Mouse (Mus musculus) heart, adult 11 months (tissue): Measurements from ENCODE around the gene Bmp7.
A peak's percentile ranks its signal among the peaks of the same experiment; 100 is the strongest.

Experiments used
- DNase-seq: peaks from one replicate; pipeline ENCODE4 v3.0.0; 2022

Bmp7 gene

DNA sequence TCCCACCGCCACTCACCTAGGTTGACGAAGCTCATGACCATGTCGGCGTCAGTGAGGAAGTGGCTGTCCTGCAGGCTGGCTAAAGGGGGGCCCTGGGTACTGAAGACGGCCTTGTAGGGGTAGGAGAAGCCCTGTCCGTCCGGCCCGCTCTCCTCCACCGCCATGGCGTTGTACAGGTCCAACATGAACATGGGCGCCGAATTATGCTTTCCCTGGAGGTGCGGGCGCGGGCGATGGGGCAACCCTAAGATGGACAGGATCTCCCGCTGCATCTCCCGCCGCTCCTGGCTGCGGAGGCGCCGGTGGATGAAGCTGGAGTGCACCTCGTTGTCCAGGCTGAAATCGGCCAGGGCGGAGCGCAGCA is 500 bp downstream of the Bmp7 start:
- DNase-seq: no peak

DNA sequence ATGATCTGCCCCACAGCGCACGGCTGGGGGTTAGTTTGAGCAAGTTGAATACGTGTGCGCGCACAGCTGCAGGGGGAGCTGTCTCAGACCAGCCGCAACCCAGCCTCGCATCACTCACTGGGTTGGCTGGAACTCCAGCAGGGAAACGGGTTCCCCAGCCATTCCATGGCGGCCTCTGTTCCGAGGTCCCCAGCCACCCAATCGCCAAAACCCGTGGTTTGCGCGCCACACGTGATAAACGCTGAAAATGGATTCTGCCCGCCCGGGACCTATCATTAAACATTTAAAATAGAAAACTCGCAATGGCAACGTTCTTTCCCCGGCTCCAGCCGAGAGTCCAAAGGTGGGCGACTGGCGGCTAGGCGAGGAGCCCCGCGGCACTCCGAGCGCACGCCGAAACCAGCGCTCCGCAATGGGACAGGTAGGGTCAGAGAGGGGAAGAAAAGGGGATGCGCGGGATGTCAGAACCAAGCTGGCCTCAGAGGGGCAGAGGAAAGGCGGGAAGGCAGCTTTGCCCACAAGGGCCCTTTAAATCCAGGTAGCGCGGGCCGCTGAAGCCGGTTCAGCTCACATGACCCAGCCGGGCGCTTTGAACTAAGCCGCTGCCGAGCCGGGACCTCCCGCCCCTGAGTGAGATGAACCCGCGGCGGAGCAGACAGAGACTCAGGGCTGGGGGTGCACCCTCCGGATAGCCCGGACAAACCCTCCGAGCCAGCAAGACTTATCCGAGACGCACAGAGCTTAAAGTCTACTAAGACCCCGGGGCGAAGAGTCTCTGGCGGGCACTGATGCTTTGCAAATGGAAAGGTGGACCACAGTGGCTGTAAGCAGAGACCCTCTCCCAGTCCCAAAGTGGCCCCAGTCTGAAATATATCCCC is 1.1 kb downstream of the Bmp7 start:
- no peak for DNase-seq

DNA sequence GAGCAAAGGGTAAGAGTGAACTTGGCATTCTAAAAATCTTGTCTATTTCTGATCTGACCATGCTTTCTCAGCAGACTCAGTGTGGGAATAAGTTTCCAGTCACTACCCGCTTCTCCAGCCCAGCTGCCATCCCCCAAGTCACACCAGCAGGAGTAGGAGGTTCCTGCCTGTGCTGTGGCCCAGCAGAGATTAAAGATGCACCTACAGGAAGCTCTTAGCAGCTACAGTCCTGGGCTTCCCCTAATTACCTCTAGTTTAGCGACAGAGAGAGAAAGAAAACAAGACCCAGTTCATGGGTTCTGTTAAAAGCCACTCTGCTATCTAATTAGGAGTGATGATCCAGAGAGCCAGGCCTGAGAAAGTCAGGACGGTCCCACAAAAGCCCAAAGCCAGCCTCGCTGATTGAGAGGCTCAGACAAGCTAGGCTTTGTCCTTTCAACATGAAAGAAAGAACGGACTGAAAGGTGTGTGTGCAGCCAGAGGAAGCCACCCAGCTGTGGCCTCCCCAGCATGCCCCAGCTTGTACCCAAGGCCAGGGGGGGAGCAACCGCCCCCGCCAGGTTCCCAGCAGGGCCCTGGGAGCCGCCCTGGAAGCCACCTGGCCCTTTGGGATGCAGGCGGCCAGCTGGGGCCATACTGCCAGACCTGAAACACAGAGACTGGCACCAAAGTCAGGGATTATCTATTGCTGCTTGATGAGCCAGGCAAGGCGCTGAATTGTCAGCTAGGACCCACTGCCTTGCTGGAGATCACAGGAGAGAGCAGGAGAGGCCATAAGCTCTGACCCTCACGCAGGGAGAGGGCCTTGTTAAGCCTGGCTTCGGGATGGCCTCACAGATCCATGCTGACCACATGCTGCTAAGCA is 2.6 kb downstream of the Bmp7 start:
- DNase-seq: no peak

DNA sequence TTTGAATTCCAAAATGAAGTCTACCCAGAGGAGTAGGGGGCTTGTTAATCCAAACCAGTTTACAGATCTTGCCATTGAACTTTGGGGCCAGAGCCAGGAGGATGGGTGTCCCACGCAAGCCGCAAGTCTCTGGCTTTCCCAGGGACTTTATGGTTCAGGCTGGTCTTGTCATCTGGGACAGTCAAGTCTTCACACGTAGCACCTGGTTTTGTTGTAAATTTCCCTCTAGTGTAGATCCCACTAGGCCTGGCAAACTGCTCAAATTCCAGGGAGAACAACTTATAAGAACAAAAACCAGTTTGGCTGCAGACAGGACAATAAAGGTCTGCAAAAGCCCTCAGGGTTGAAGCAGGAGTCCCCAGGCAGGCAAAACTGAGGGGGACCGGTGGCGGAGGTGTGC is 3.3 kb downstream of the Bmp7 start:
- no peak for DNase-seq

DNA sequence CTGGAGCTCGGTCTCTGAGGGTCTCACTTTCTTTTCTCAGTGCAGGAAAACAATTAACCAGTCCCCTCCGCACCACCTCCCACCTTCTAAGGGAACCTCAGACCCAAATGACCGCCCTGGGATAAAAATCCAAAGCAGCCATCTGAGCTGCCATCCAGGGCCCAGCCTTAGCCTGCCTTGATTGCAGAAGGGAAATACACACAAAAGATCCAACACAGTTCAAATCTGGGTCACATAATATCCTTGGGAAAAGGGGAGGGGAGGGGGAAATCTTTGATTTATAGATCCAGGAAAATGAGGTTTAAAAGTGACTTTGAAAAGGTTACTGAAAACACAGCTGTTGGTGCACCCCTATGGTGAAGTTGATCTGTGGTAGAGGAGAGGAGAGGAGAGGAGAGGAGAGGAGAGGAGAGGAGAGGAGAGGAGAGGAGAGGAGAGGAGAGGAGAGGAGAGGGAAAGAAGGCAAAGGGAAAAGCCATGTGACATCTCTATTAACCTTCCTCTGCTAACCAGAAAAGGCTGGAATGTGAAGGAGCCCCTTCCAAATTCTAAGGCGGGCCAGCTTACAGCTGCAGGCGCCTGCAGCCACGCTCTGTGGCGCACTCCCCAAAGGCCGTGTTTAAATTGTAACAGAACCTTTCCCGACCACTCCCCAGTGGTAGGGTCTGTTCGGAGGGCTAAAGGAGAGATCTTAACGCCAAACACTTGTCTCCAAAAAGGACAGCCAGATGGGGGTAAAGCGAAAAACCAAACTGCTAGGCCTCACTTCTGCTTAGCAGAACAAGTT is 4.2 kb downstream of the Bmp7 start:
- DNase-seq: no peak

DNA sequence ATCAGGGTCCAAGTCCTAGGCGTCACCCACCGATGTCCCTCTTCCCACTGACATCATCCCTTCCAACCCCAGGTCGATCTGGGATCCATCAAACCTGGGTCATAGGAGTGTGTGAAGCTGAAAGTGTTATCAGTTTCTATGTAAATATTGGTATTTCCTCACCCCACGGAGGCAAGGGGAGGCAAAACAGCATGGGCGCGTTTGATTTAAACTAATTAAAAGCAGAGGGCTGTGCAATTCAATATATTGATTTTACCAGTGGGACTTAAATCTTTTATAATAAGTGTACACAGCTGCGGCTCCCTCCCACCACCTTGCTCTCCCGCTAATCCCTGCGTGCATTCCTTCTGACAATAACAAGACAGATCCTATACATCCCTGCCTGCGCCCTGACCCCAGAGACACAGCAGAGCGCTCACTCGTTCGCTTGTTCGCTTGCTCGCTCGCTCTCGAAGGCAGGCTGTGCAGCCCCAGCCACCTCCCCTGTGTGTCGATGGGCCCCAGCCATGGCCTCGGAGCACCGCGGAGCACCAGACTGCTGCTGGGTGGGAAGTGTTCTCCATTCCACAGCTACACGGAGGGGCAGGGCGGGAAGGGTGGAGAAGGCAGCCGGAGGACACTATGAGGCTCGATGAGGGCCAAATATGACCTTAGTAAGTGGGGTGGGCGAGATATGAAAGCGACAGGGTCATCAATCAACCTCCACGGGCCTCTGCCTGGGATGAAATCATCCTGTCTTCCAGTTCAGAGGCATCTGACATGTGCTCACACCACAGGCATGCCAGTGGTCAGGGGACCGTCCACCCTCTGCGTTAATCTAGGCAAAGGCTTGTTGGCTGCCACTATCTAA is 5.0 kb downstream of the Bmp7 start:
- DNase-seq: no peak

DNA sequence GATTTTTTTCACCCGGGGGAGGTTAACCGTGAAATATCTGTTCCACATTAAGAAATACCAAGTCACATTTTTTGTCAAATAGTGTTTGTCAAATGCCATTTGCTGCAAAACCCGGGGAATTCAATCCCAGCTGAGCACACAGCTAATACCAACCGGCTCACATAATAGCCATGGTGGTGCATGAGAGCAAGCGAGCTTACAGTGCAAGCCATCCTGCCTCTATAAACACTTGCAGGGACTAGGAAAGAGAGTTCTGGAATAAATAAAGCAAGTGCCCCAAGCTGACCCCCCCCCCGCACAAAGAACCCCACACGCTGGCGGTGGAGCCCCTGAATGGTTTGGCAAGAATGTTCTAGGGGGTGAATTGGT is 5.7 kb downstream of the Bmp7 start:
- no peak for DNase-seq

DNA sequence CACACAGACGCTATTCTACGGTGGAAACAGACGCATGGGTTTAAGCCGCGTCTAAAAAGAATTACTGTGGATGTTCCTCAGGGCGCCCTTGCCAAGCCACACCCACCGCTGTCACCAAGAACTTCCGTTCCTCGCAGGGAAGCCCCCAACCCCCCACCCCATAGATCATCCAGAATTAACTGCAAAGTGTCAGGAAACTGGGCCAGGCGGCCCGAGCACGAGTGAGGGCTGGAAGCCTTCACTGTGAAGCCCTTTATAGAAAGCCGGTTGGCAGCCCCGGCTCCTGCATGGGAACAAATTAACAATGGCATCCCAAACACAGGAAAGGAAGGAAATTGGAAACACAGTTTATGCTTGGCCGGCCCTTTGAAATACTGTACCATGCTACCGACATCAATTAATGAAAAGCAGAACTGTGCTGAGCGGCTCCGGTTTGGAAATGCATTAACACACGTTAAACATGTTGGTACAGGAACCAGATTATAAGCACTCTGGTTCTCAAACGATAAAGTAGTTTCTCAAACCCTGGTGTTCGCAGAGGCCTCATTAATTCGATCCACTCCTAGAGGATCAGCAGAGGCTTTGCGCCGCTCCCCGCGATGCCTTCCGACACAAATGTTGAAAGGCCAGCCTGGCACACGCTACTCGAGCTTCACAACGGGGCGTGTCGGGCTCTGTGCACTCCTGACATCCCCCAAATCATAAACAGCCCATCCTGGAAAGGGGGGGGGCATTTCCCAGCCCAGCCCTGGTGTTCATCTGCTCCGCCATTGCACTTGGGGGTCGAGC is 6.3 kb downstream of the Bmp7 start:
- DNase-seq: no peak

DNA sequence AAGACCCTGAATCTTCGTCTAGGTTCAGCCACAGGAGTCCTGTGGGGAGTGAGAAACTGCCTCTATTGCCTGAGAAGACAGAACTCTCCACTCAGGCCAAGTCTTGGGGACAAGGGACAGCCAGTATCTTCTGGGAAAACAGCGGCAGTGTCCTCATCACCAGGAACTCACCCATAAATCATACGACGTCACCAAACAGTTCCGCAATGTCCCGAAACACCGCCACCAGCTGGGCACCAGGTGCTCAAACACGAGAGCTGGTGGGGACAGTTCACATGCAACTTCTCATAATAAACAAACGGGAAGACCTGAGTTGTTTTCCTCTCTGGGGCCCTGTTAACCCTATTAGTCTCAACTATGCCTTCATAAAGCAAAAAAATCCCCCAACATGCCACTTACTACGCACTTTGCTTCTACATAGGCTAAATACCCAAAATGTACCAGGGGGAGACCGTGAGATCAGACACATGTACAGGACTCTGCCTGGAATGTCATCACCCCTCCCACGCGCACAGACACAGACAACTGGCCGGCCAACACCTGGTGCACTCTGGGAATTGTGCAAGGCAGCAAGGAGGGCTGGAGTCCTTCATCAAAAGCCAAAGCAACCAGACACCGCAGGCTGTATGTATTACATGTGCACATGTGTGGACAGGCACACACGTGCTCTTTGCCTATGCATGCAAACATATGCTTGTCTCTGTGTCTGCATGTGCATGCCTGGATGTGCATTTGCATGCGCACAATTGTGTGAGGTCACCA is 8.8 kb downstream of the Bmp7 start:
- no peak for DNase-seq

DNA sequence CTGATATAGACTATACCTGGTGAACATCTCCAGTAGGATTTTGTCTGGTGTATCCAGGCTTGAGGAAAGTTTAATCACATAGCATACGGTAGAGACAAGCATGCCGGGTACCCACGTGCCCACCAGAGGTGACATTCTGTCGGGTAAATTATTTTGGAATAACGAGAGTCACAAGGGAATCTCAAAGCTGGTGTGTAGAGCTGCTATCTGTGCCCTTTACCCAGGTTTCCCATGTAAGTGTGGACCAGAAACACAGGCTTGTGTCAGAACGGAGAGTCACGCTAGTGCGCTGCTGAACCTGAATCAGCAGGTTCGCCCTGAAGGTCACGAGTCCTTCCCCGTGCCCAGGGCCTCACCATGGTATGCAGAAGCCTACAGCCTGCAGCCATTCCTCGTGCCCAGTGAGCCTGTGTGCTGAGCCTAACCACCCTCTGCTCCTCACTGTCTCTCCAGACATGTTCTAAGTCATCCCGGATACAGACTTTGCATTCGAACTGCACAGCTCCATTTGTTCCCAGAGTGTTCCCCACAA is 10.2 kb downstream of the Bmp7 start:
- no peak for DNase-seq

DNA sequence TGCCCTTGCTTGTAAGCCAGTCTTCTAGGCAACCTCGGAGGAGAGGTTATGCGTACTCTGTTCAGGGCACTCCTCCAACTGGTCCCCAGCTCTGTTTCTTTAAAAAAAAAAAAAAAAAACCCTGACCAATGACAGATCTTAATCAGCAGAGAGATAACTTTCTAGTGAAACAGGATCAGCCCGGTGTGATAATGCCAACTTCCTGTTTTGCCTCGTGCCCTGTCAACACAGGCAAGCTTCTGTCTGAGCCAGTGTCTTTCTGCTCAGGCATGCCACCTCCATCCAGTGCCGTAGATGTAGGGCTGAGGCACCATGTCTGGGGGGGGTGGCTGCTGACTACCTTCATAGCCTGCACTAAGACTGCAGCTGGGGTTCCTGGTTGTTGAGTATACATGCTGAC is 12.5 kb downstream of the Bmp7 start:
- DNase-seq: no peak

DNA sequence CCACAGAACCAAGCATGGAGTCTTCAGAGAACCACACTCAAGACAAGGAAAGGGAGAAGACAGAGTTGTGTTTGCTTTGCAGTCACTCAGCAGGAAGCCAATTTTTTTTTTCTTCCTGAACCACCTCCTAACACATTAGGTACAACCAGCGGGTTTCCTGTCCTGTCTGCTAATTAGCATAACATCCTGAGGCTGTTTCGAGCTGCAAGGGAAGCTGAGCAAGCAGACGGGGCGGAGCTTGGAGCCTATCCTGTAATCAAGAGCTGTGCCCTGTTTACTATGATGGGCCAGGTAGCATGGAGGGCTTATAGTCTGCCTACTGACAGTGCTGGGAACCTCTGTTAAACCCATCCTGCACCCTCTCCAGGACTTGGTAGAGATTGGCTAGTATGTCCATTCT is 13.8 kb downstream of the Bmp7 start:
- DNase-seq: no peak

DNA sequence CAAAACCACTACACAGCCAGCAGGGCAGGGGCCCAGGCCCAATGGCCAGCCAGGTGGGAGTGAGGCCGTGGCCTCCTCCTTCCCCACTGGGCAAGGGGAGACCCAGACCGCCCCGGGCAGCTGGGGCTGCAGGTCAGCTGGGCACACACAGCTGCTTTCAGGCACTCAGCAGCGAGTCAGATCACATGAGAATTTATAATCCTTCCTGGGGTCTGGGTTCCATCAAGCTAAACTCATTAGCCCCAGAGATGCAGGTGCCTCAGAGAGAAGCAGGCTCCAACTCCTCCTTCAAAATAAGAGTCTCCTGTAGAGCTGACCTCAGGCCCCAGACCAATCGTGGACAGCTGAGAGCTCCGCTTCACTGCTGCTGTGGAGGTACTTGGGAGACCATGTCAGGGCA is 15.2 kb downstream of the Bmp7 start:
- no peak for DNase-seq

DNA sequence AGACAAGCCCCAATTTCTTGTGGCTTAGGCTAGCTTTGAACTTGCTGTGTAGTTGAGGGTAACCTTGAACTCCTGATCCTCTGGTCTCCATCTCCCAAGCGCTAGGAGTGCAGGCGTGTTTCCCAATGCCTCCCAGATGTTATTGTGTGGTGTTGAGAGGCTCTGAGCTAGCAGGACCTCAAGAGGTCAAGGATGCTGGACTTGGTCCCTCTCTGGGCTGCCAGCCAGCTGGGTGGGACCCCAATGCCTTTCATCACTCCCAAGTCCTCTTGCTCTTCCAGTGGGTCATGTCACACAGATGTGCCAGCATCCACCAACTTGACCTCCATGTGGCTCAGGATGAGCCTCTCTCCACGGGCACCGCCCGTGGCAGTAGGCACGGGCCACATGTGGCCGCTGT is 16.9 kb downstream of the Bmp7 start:
- DNase-seq: peak; percentile 93

DNA sequence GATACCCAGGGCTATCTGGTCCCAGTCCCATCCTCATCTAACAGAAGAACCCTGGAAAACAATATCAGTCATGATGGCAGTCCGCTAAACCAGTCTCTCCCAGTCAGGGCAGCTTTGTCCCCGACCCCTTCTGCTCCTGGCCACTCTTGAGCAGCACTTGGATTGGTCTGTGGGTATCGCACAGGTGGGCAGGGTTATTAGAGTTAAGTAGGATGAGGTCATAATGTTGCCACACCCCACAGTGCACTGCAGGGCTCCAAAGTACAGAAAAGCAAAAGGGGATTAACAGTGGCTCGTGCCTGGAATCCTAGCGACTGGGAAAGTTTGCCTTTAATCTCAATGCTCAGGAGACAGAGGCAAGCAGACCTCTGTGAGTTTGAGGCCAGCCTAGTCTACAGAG is 17.5 kb downstream of the Bmp7 start:
- DNase-seq: no peak

DNA sequence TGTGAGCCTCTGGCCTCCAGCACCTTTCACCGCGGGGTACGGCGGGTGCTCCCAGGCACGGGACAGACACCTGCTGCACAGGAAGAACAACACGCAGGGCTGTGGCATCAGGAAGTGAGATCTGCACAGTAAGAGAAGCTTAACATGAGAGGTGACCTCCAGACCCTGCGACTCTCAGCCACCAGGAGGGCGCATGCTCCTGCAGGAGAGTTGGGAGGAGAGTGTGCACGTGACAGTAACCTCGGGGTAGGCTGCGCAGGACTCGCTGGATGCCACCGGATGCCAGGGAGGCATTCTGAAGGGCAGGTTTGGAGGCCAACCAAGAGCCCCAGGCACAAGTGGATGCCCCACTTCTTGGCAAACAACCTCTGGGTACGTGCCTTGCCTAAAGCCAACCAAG is 26.1 kb downstream of the Bmp7 start:
- DNase-seq: peak; percentile 91

DNA sequence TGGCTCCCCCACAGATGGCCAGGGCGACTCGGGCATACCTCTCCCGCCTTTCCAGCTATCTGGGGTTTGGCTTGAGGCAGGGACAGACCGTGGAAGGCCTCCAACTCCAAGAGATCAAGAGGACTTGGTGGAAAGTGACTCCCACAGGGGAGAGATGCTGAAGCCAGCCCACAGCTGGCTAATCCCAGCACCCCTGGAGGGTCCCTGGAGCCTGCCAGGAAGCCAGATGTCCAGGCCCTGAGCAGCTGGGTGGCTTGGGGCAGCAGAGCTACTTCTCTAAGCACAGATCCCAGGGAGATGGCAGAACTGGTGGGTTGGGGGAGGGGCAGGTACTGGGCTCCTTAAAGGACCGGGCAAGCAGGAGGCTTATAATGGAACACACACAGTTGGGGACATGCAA is 28.4 kb downstream of the Bmp7 start:
- DNase-seq: no peak

DNA sequence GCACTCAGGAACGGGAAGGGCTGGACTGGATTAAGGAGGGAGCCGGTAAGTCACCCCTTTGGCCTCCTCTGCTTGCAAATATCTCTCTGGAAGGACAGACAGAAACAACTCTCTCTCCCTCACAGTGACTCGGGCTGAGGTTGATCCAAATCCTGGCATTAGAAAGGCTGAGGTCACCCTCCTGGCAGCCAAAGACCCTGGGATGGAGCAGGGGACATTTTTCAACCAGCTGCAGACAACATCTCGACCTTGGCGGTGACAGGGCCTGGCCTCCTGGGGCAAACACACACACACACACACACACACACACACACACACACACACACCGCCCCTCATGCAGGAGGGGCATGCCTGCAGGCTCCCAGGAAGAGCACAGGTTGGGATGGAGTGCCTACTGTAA is 29.0 kb downstream of the Bmp7 start:
- peak; percentile 91 for DNase-seq

DNA sequence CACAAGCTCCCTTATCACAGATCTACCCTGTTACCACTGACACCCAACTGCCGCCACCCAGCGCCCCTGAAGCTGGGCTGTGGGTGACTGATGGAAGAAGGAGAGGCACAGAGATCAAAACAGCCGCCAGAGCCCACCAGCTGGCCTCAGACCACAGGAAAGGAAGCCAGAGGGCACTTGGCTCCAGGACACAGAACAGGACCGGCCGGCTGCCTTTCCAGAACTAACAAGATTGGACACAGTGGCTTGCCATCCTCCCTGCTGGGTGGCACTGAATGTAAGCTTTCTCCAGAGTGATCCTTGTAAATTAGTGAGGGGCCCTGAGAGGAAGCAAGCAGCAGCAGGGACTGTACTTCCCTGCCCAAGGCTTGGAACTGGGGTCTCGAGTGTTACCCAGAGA is 30.7 kb downstream of the Bmp7 start:
- no peak for DNase-seq

DNA sequence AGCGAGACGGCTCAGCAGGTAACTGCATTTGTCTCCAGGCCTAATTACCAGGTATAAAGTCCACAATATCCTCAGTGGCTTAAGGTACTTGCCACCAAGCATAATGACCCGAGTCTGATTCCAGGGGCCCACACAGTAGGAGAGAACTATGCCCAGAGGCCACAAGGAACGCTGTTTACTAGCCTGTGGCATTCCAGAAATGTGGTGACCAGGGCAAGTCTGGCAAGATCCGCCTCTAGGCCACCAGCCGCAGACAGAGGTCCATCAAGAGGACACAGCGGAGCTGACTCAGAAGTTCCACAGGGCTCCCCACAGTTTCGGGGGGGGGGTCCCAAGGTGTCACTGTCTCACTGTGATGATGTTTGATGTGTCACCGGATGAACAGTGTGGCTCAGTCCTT is 34.0 kb downstream of the Bmp7 start:
- DNase-seq: no peak

DNA sequence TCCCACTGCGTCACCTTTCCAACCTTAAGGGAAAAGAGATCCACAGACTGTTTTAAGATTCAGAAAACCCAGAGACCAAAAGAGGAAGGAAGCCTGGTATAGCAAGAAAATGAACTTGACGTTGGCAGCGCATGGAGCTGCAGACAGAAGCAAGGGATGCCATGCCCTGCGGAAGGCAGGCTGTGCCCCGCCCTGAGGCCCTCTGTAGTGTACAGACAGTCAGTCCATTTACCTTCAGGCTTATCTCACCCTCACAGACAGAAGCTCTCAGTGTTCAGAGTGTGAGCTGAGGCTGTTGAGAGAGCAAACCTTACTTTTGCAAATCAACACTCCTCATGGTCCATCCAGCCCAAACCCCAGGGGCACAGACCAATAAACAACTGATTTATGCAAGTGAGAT is 35.1 kb downstream of the Bmp7 start:
- DNase-seq: no peak
